Mouse (Mus musculus): Measurements from ENCODE around the gene Borcs6. TPM values are rescaled to one million over a fixed set of nuclear protein-coding genes. Genes with fewer than 3 reads are reported as not detected.
A peak's percentile ranks its signal among the peaks of the same experiment; 100 is the strongest.

The Borcs6 gene
- polyA plus RNA-seq, 1 experiment, result 13.4 TPM

GRCm38 (mm10) chr11:69109032-69109900 lies 49.7 kb downstream of the Borcs6 start:
- H3K36me3 ChIP-seq (ENCODE audit: control insufficient read depth, insufficient read depth, low read length), result peaks cover 2% of the 10 kb centered on the region; the same call in 1 of the 2 replicates
- no peaks in the 10 kb centered on the region for H3K27me3 ChIP-seq (ENCODE audit: control insufficient read depth, insufficient read depth, low read length)
- H3K4me3 ChIP-seq (ENCODE audit: control insufficient read depth, low read depth, low read length), result no peak overlapping the region
- peaks cover 4% of the 10 kb centered on the region for H3K4me1 ChIP-seq (ENCODE audit: control insufficient read depth, insufficient read depth, low read length)
- TF ChIP-seq CTCF (IDR thresholded peaks at IDR 0.05; ENCODE audit: control insufficient read depth, insufficient read depth, insufficient replicate concordance, low read depth, low read length) (no peak), POLR2A (IDR thresholded peaks at IDR 0.05; ENCODE audit: control insufficient read depth, low read depth, low read length) (no peak)
- H3K27ac ChIP-seq (ENCODE audit: control insufficient read depth, insufficient read depth, low read depth, low read length), result no peak overlapping the region

GRCm38 (mm10) chr11:69110319-69111046 lies 51.0 kb downstream of the Borcs6 start:
- Histone ChIP-seq H3K4me3 (ENCODE audit: control insufficient read depth, low read depth, low read length) (peak overlapping the region; percentile 56), H3K27ac (ENCODE audit: control insufficient read depth, insufficient read depth, low read depth, low read length) (no peak overlapping the region; the same call in 1 of the 2 replicates)
- TF ChIP-seq CTCF (IDR thresholded peaks at IDR 0.05; ENCODE audit: control insufficient read depth, insufficient read depth, insufficient replicate concordance, low read depth, low read length) (no peak), POLR2A (IDR thresholded peaks at IDR 0.05; ENCODE audit: control insufficient read depth, low read depth, low read length) (no peak)

More at GRCm38 (mm10) chr11:69110319-69111046, 51.0 kb downstream of the Borcs6 start:
- Histone ChIP-seq H3K36me3 (ENCODE audit: control insufficient read depth, insufficient read depth, low read length) (peaks cover 2% of the 10 kb centered on the region; the same call in 1 of the 2 replicates), H3K27me3 (ENCODE audit: control insufficient read depth, insufficient read depth, low read length) (no peaks in the 10 kb centered on the region), H3K4me1 (ENCODE audit: control insufficient read depth, insufficient read depth, low read length) (peaks cover 4% of the 10 kb centered on the region)

Other genes with a start within 250 kb of the Borcs6 start
- gene Ndel1, start 187.9 kb upstream of the Borcs6 start, polyA plus RNA-seq (2012; rRNA removed), result 73.8 and 80.3 TPM in 2 replicates
- gene Rnf222, start 171.2 kb upstream of the Borcs6 start, polyA plus RNA-seq (2012; rRNA removed), result 1.1 TPM in 2 replicates
- 938 and 997 TPM in 2 replicates for gene Rpl26, start 158.1 kb upstream of the Borcs6 start, polyA plus RNA-seq (2012; rRNA removed)
- 506 and 512 TPM in 2 replicates for gene Odf4, start 132.6 kb upstream of the Borcs6 start, polyA plus RNA-seq (2012; rRNA removed)
- gene Arhgef15, start 102.2 kb upstream of the Borcs6 start, polyA plus RNA-seq (2012; rRNA removed), result 3.7 and 3.8 TPM in 2 replicates
- gene Slc25a35, start 91.6 kb upstream of the Borcs6 start, polyA plus RNA-seq (2012; rRNA removed), result 40.8 and 56.4 TPM in 2 replicates
- 1,176 and 1,231 TPM in 2 replicates for gene Rangrf, start 84.5 kb upstream of the Borcs6 start, polyA plus RNA-seq (2012; rRNA removed)
- gene Pfas, start 51.3 kb upstream of the Borcs6 start, polyA plus RNA-seq (2012; rRNA removed), result 9.6 and 11.8 TPM in 2 replicates
- 44.5 and 44.9 TPM in 2 replicates for gene Ctc1, start 43.8 kb upstream of the Borcs6 start, polyA plus RNA-seq (2012; rRNA removed)
- 15.2 and 17.9 TPM in 2 replicates for gene Aurkb, start 14.1 kb upstream of the Borcs6 start, polyA plus RNA-seq (2012; rRNA removed)
- 135 and 142 TPM in 2 replicates for gene Tmem107, start 11.1 kb downstream of the Borcs6 start, polyA plus RNA-seq (2012; rRNA removed)
- gene Vamp2, start 28.8 kb downstream of the Borcs6 start, polyA plus RNA-seq (2012; rRNA removed), result 36.3 and 43.1 TPM in 2 replicates
- gene Per1, start 35.5 kb downstream of the Borcs6 start, polyA plus RNA-seq (2012; rRNA removed), result 103 and 106 TPM in 2 replicates
- 0.17 TPM in 2 replicates for gene Hes7, start 60.7 kb downstream of the Borcs6 start, polyA plus RNA-seq (2012; rRNA removed)
- 0.24 and 0.28 TPM in 2 replicates for gene 9130213A22Rik, start 62.9 kb downstream of the Borcs6 start, polyA plus RNA-seq (2012; rRNA removed)
- 6.1 and 7.0 TPM in 2 replicates for gene Aloxe3, start 66.2 kb downstream of the Borcs6 start, polyA plus RNA-seq (2012; rRNA removed)
- gene Alox12b, start 97.3 kb downstream of the Borcs6 start, polyA plus RNA-seq (2012; rRNA removed), result 0.29 and 0.49 TPM in 2 replicates
- gene Alox8, start 138.1 kb downstream of the Borcs6 start, polyA plus RNA-seq (2012; rRNA removed), result 0.05 and 0.06 TPM in 2 replicates
- gene Gucy2e, start 177.3 kb downstream of the Borcs6 start, polyA plus RNA-seq (2012; rRNA removed), result 0.16 and 0.17 TPM in 2 replicates